Mouse (Mus musculus) left cerebral cortex, postnatal 10 days (tissue): ENCODE results near the gene Stxbp3. TPM values are rescaled to one million over a fixed set of nuclear protein-coding genes. Genes with fewer than 3 reads are reported as not detected.
"Not testable (repeated sequence)": the region's sequence is repeated elsewhere in the genome, so short reads cannot be mapped to it uniquely, and the experiment has no call there.

Experiments
- DNase-seq, 2 experiments: peaks; one replicate each; pipeline ENCODE4 v3.0.0; 2021 to 2022; ENCODE audit warnings: low spot score in 2 of 2, mixed read lengths in 1 of 2; ENCODE audit errors: extremely low spot score in 1 of 2
- intact Hi-C: fragments of 180-260 bp; cut with DNase I; formaldehyde crosslinking; loops from one replicate; pipeline ENCODE4 v1.15.1; 2025
- total RNA-seq, 2 experiments: library from RNA; stranded (reverse); gene quantifications; 2 replicates each; pipeline ENCODE4 v1.2.3; 2021

Stxbp3 gene
- total RNA-seq: 10 to 100 TPM; 14.1 to 15.2 TPM

GRCm38 (mm10) chr3:108840000-108840715 is at the start of gene Stxbp3:
TSS of gene Stxbp3 (minus strand) at chr3:108840526.
- intact Hi-C loops: loop anchor here (5.0 kb wide), 1 partner anchor 72 kb away; the partner anchor contains the start of gene Prpf38b
- DNase-seq: peak; percentile 96 to 98

GRCm38 (mm10) chr3:108889908-108890307 is 49.6 kb upstream of the Stxbp3 start, which contains the start of gene Fndc7:
TSS of gene Fndc7 (minus strand) at chr3:108890008.
- intact Hi-C loops: no loop called here
- no peak for DNase-seq

- intact Hi-C loops: no loop called here
- no peak for DNase-seq
Measured at GRCm38 (mm10) chr3:108887618-108887975, 47.3 kb upstream of the Stxbp3 start.

DNA sequence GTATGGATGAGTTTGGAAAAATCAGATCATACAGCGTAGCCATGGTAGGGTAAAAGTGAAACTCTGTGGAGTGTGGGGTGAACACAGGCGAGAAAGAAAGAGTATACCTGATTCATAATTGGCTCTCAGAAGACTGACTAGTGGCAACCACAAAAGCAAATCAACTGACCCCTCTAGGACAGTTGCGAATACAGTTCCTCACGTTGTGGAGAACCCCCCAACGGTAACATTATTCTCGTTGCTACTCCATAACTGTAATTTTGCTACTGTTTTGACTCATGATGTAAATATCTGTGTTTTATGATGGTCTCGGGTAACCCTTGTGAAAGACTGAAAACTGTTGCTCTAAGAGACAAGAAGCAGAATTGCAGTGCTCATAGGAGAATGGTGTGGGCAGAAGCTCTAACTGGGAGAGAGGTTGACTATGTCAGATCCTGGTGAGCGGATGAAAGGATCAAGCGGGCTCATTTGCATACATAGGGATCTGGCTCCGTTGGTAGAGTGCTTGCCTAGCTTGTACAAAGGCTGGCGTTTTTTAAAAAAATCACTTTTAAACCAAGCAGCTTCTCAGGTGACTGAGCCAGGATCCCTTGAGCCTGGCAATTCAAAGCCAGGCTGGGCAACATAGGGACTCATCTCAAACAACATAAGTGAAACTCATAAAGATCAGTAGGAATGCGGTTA is 46.8 kb upstream of the Stxbp3 start:
- no peak for DNase-seq
- intact Hi-C loops: no loop called here

GRCm38 (mm10) chr3:108885686-108886530 is 45.6 kb upstream of the Stxbp3 start:
- intact Hi-C loops: no loop called here
- DNase-seq: no peak

DNA sequence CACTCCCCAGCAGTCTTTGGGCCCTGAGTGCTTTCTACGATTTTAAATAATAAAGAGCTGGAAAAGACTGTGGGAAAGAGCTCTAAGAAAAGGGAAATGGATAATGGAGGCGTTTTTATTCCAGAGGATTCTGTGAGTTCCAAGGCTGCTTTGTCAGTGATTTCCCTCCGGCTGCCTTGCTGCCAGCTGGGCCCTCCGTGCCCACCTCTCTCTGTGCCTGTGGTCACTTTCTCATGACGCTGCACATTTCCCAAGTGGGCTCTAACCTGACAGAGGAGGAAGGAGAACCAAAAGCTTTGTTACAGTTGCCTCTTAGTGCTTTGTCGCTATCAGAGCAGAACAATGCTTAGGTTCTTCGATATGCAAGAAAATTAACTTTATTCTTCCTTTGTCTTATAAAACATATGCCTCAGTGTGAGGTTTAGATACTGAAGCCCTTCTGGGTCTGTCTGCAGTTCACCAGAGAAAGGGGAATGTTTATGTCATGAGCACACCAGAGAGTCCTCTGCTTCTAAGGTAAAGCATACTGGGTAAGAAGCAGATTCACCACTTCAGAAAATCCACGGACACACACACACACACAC is 44.5 kb upstream of the Stxbp3 start:
- no peak for DNase-seq
- intact Hi-C loops: no loop called here

DNA sequence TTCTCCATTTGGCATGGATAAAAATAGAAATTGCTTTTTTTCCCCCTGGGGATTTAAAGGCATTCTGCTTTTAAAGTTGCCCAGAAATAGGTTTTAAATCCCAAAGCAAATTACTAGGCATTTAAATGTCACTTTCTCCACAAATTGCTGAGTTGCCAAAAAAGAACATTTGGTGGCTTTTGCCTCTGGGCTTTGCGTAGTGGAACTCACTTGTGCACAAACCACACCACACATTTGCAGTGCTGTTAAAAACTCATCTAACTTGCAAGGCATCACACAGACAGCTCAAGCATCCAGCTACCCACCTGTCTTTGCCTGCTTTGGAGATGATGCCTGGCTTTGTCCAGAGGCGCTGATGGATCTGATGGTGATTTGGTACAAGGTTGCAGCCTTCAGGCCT is 42.7 kb upstream of the Stxbp3 start:
- peak in 1 of 2 experiments; percentile 31 for DNase-seq
- intact Hi-C loops: no loop called here

DNA sequence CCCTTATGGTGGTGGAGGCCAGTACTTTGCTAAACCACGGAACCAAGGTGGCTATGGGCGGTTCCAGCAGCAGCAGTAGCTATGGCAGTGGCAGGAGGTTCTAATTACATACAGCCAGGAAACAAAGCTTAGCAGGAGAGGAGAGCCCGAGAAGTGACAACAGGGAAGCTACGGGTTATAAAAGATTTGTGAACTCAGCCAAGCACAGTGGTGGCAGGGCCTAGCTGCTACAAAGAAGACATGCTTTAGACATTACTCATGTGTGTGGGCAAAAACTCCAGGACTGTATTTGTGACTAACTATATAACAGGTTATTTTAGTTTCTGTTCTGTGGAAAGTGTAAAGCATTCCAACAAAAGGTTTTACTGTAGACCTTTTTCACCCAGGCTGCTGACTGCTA is 41.5 kb upstream of the Stxbp3 start:
- DNase-seq, intact Hi-C loops: not testable (repeated sequence)

- intact Hi-C loops: no loop called here
- DNase-seq: no peak
Measured at GRCm38 (mm10) chr3:108880544-108881507, 40.5 kb upstream of the Stxbp3 start.

- intact Hi-C loops: no loop called here
- DNase-seq: no peak
Measured at GRCm38 (mm10) chr3:108879836-108880435, 39.6 kb upstream of the Stxbp3 start.

- intact Hi-C loops: no loop called here
- DNase-seq: no peak
Measured at GRCm38 (mm10) chr3:108879129-108879528, 38.8 kb upstream of the Stxbp3 start.

DNA sequence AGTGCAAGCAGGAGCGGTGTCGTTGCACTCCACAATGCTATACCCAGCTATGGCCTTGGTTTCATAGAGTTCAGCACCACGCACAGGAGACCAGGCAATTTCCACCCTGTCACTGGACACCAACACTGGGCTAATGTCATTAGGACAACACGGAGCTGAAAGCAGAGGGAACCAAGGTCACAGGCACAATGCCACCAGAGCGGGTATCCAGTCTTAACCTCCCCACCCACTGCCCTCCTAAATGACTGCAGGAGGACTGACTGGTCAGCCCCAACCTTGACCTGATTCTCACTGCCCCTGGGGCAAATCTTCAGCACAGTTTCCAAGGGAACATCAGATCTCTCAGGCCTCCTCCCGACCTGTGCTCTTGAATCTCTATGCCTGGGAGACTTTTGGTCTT is 30.3 kb upstream of the Stxbp3 start:
- no peak for DNase-seq
- intact Hi-C loops: no loop called here

DNA sequence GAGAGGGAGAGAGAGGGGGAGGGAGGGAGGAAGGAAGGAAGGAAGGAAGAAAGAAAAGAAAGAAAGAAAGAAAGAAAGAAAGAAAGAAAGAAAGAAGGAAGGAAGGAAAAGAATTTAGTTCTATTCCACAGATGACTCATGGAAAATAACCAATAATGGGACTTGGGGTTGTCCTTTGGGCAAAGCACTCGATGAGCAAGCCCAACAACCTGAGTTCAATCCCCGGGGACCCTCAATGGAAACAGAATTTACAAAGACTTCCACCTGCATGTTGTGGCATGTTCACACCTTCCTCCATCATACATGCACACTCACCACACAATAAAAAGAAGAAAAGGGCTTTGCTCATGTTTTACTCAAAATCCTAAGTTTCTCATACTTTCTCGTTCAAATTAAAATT is 27.1 kb upstream of the Stxbp3 start:
- no peak for DNase-seq
- intact Hi-C loops: no loop called here

DNA sequence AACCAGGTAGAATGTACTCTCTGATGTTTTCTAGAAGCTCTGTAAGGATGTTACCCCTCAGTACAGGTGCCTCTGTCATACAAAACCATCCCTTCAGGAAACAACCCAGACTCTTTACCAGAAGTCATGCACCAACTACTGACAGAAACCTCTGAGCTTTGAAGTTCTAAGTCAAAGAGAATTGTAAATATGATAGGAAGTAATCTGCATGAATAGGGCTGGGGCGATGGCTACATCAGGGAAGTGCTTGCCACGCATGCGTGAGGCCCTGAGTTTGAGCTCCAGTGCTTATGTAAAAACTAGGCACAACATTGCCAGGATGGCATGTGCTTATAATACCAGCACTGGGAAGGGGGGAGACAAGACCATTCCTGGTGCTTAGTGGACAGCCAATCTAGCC is 25.4 kb upstream of the Stxbp3 start:
- intact Hi-C loops: no loop called here
- DNase-seq: no peak

DNA sequence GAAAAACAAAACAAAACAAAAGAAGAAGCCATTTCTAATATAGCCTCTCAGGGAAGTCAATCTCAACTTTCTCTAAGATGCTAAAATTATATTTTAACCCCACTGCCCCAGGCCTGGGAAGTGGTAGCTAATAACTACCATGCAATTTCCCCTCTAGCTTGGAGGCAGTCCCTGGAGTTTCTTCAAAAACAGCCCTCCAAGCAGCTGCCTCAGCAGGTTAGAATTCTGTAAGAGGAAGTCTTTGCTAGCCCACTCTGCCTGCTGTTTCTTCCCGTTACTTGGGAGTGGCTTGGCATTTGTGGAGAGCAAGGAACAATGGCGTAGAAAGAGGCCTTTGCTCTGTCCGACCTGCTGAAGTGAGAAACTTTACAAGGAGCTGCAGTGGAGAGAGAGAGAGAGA is 24.8 kb upstream of the Stxbp3 start:
- DNase-seq: no peak
- intact Hi-C loops: no loop called here

DNA sequence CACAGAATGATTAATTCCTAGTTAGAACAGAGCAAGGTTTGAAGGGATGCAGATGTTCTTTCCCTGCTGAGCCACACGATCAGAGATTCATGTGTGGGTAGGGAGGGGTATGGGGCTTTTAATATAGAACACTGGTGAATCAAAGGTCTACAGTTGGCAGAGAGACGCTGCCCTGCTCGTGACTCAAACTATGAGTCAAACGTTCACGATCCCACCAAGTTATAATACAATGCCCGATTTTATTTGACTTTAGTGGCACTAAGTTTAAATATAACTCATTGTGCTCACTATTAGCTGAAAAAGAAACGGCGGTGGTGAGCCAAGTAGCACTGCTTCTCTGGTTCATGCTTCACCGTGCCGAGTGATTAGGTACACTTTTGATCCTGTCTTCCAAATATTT is 22.8 kb upstream of the Stxbp3 start:
- intact Hi-C loops: no loop called here
- no peak for DNase-seq

GRCm38 (mm10) chr3:108862282-108862681 is 22.0 kb upstream of the Stxbp3 start:
- intact Hi-C loops, DNase-seq: not testable (repeated sequence)

GRCm38 (mm10) chr3:108860786-108861185 is 20.5 kb upstream of the Stxbp3 start:
- DNase-seq: no peak
- intact Hi-C loops: no loop called here
